Mouse (Mus musculus): ENCODE measurements around the gene Gphb5. TPM values are rescaled to one million over a fixed set of nuclear protein-coding genes. Genes with fewer than 3 reads are reported as not detected.
"Not testable (repeated sequence)": the region's sequence is repeated elsewhere in the genome, so short reads cannot be mapped to it uniquely, and the experiment has no call there.

Gene Gphb5
- polyA plus RNA-seq, 1 experiment from 2014 or later = not detected

DNA sequence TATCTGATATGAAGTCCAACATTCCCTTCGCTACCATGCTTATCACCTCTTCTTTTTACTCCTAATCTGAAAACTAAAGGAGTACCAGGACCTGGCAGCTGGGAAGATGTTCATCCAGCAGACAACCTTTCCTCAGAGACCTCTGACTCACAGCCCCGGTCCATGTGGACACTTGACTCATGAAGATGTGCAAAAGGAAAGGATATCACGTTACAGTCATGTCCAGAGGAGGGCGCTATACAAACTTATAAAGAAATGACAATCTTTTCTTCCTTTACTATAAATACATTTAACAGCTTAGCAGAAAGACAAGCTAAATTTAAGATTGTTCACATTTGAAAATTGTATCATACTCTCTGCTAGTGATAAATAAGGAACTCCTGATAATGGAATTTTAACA, 36.4 kb upstream of the Gphb5 start:
- Histone ChIP-seq H3K36me3 (replicated peaks; ENCODE audit: insufficient read depth, low read length) (peaks cover 32% of the 10 kb centered on the region), H3K9ac (replicated peaks) (no peak overlapping the region), H3K27ac (ENCODE audit: low read depth) (no peak overlapping the region), H3K4me2 (ENCODE audit: low read depth, low read length) (no peak overlapping the region), H3K4me1 (ENCODE audit: insufficient read depth) (0 out of 2 replicates have a peak, but pooled peaks cover 3% of the 10 kb centered on the region), H3K9me3 (ENCODE audit: low read length) (no peaks in the 10 kb centered on the region), H3K27me3 (ENCODE audit: insufficient read depth, low read length) (no peaks in the 10 kb centered on the region), H3K4me3 (ENCODE audit: low read depth, low read length) (no peak overlapping the region)
- no peak for TF ChIP-seq CTCF (IDR thresholded peaks at IDR 0.05; ENCODE audit: low read depth)
- TF ChIP-seq EP300 (IDR thresholded peaks at IDR 0.05; ENCODE audit: low read depth) = no peak
- ATAC-seq (no peak), DNase-seq (no peak)
- WGBS (ENCODE audit: insufficient replicate concordance) = 77% methylated on average over 4 of the region's 4 CpGs

DNA sequence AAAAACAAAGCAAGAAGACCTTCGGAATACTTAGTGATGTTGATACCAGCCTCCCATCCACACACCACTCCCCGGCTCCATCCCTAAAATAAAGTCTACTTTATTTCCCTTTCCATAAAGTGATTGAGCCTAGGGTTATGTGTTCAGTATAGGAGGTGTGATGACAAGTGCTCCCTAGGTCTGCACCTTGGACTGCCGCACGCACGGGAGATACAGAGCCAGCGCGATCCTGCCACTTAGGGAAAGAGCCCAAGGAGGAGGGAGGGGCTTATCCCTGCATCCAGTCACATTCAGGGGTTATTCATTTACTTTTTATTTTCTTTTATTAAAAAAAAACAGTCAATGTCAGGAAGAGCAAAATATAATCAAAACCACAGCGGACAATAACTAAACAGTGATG, 34.0 kb upstream of the Gphb5 start:
- Histone ChIP-seq H3K27me3 (ENCODE audit: insufficient read depth, low read length) (no peaks in the 10 kb centered on the region), H3K4me3 (ENCODE audit: low read depth, low read length) (no peak overlapping the region), H3K27ac (ENCODE audit: low read depth) (no peak overlapping the region), H3K9ac (replicated peaks) (no peak overlapping the region), H3K36me3 (replicated peaks; ENCODE audit: insufficient read depth, low read length) (peaks cover 29% of the 10 kb centered on the region), H3K9me3 (ENCODE audit: low read length) (no peaks in the 10 kb centered on the region), H3K4me1 (ENCODE audit: insufficient read depth) (0 out of 2 replicates have a peak, but pooled peaks cover 3% of the 10 kb centered on the region), H3K4me2 (ENCODE audit: low read depth, low read length) (no peak overlapping the region)
- TF ChIP-seq CTCF (IDR thresholded peaks at IDR 0.05; ENCODE audit: low read depth) (no peak), EP300 (IDR thresholded peaks at IDR 0.05; ENCODE audit: low read depth) (no peak)
- WGBS (ENCODE audit: insufficient replicate concordance) = 91% methylated on average over 8 of the region's 8 CpGs
- DNase-seq = no peak
- ATAC-seq = no peak

DNA sequence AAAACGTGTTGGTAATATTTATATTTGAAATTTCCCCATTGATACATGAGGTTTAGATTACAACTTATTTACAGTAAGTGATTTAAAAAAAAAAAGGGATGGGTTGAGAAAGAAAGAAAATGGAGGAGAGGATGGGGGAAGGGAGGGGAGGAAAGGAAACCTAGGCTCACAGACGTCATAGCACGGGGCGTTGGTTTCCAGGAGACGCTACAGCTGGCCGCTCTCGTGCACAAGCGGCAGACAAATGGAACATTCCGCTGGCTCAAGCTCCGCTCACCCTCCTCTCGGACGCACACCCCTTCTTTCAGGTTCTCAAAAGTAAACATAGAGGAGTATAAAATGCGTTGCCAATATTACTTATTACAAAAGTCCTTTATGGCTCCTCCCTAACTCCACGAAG, 33.4 kb upstream of the Gphb5 start:
- H3K4me3 ChIP-seq (ENCODE audit: low read depth, low read length) = no peak overlapping the region
- peaks cover 29% of the 10 kb centered on the region for H3K36me3 ChIP-seq (replicated peaks; ENCODE audit: insufficient read depth, low read length)
- no peak for TF ChIP-seq CTCF (IDR thresholded peaks at IDR 0.05; ENCODE audit: low read depth)
- no peak for TF ChIP-seq EP300 (IDR thresholded peaks at IDR 0.05; ENCODE audit: low read depth)
- H3K27me3 ChIP-seq (ENCODE audit: insufficient read depth, low read length) = no peaks in the 10 kb centered on the region
- 74% methylated on average over 14 of the region's 14 CpGs for WGBS (ENCODE audit: insufficient replicate concordance)
- no peak overlapping the region for H3K27ac ChIP-seq (ENCODE audit: low read depth)
- DNase-seq (no peak), ATAC-seq (no peak)
- no peaks in the 10 kb centered on the region for H3K9me3 ChIP-seq (ENCODE audit: low read length)
- H3K4me2 ChIP-seq (ENCODE audit: low read depth, low read length) = no peak overlapping the region
- 0 out of 2 replicates have a peak, but pooled peaks cover 3% of the 10 kb centered on the region for H3K4me1 ChIP-seq (ENCODE audit: insufficient read depth)
- no peak overlapping the region for H3K9ac ChIP-seq (replicated peaks)

DNA sequence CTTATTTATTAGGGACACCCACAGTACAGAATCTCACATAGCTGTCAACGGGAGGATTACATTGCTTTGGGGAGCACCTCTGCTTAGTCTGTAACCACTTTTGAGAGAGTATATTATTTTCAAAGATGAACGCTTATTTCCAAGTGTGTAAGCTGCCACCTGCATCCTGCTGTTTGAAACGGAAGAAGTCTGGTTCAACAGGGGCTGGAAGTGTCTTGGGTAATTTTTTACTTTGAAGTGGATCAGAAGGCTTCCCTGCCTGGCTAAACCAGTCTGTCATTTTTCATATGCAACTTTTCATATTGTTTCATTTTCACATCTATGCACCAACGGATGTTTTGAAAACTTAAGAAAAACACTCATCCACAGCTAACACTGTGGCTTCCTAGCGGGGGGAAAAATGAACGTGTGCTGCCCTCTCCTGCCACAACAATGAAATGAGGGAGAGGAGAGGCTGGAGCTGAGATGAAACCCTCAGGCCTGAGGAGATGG, 32.9 kb upstream of the Gphb5 start:
- Histone ChIP-seq H3K36me3 (replicated peaks; ENCODE audit: insufficient read depth, low read length) (peaks cover 29% of the 10 kb centered on the region), H3K27me3 (ENCODE audit: insufficient read depth, low read length) (no peaks in the 10 kb centered on the region), H3K9me3 (ENCODE audit: low read length) (no peaks in the 10 kb centered on the region), H3K4me2 (ENCODE audit: low read depth, low read length) (no peak overlapping the region), H3K4me3 (ENCODE audit: low read depth, low read length) (no peak overlapping the region), H3K27ac (ENCODE audit: low read depth) (no peak overlapping the region), H3K9ac (replicated peaks) (no peak overlapping the region), H3K4me1 (ENCODE audit: insufficient read depth) (0 out of 2 replicates have a peak, but pooled peaks cover 3% of the 10 kb centered on the region)
- ATAC-seq (no peak; the same call in 1 of the 2 replicates), DNase-seq (no peak)
- 47% methylated on average over 6 of the region's 6 CpGs for WGBS (ENCODE audit: insufficient replicate concordance)
- TF ChIP-seq EP300 (IDR thresholded peaks at IDR 0.05; ENCODE audit: low read depth) (no peak), CTCF (IDR thresholded peaks at IDR 0.05; ENCODE audit: low read depth) (peak; percentile 48; the same call in 1 of the 2 replicates)

DNA sequence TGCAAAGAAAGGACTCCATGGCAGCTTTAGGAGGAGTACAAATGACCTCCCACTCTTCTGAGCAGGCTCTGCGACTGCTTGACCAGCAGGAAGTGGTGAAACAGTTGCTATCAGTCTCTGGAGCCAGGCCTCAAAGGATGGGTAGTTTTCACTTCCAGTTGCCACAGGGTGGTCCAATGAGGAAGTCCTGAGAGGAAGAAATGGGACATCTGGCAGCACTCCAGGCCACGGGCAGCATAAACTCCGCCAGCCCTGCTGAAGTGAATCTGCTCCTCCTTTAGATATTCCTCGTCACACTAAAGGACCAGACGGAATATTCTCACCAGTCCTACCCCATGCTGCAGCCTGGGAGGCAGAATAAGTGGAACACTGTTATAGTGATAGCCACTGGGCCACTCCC, 32.3 kb upstream of the Gphb5 start:
- no peak for ATAC-seq
- Histone ChIP-seq H3K27ac (ENCODE audit: low read depth) (no peak overlapping the region), H3K9ac (replicated peaks) (no peak overlapping the region), H3K36me3 (replicated peaks; ENCODE audit: insufficient read depth, low read length) (peaks cover 28% of the 10 kb centered on the region), H3K4me1 (ENCODE audit: insufficient read depth) (0 out of 2 replicates have a peak, but pooled peaks cover 3% of the 10 kb centered on the region), H3K27me3 (ENCODE audit: insufficient read depth, low read length) (no peaks in the 10 kb centered on the region), H3K4me3 (ENCODE audit: low read depth, low read length) (no peak overlapping the region), H3K9me3 (ENCODE audit: low read length) (no peaks in the 10 kb centered on the region), H3K4me2 (ENCODE audit: low read depth, low read length) (no peak overlapping the region)
- 62% methylated on average over 5 of the region's 5 CpGs for WGBS (ENCODE audit: insufficient replicate concordance)
- DNase-seq = peak; percentile 34
- TF ChIP-seq CTCF (IDR thresholded peaks at IDR 0.05; ENCODE audit: low read depth) = no peak
- no peak for TF ChIP-seq EP300 (IDR thresholded peaks at IDR 0.05; ENCODE audit: low read depth)

DNA sequence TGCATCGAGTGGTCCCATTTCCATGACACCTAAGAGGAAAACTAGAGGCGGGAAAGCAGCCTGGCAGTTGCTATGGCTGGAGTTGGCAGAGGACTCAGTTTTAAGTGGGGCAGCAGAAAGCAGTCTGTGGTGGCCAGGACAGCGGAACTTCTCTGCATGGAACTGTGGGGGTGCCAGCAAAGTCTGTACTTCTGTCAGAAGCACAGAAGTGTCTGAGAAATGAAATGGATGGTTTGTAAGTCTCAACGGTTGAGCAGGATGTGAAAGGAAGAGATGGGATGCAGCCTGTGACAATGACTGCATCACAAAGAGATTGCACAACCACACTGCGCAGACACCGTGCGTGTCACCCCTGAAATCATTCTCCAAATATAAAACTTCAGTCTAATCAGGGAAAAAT, 29.7 kb upstream of the Gphb5 start:
- H3K4me2 ChIP-seq (ENCODE audit: low read depth, low read length) = no peak overlapping the region
- H3K27me3 ChIP-seq (ENCODE audit: insufficient read depth, low read length) = no peaks in the 10 kb centered on the region
- 0 out of 2 replicates have a peak, but pooled peaks cover 3% of the 10 kb centered on the region for H3K4me1 ChIP-seq (ENCODE audit: insufficient read depth)
- no peak overlapping the region for H3K27ac ChIP-seq (ENCODE audit: low read depth)
- no peak for ATAC-seq
- H3K36me3 ChIP-seq (replicated peaks; ENCODE audit: insufficient read depth, low read length) = peaks cover 8% of the 10 kb centered on the region
- H3K9me3 ChIP-seq (ENCODE audit: low read length) = no peaks in the 10 kb centered on the region
- DNase-seq = no peak
- 67% methylated on average over 7 of the region's 7 CpGs for WGBS (ENCODE audit: insufficient replicate concordance)
- H3K4me3 ChIP-seq (ENCODE audit: low read depth, low read length) = no peak overlapping the region
- no peak overlapping the region for H3K9ac ChIP-seq (replicated peaks)
- TF ChIP-seq EP300 (IDR thresholded peaks at IDR 0.05; ENCODE audit: low read depth) (no peak), CTCF (IDR thresholded peaks at IDR 0.05; ENCODE audit: low read depth) (no peak)

DNA sequence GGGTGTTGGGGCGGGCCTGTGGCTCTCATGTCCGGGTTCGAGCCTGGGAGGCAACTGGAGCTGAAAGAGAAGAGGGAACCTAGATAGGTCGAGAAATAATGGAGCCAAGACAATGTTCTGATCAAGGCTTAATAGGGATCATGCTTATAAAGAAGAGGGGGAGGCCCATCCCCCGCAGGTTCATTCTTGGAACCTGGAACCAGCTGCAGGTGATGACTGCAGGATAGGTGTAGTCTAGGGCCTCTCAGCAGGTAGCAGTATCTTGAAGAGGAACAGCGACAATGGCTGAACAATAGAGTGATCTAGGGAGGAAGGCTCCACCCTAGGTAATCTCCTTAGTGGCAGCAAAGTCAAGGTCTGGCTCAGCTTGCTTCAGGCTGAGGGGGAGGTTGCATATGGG, 15.8 kb upstream of the Gphb5 start:
- not testable (repeated sequence) for DNase-seq; H3K4me3 ChIP-seq (ENCODE audit: low read depth, low read length); H3K27me3 ChIP-seq (ENCODE audit: insufficient read depth, low read length); ATAC-seq; H3K36me3 ChIP-seq (replicated peaks; ENCODE audit: insufficient read depth, low read length); H3K9me3 ChIP-seq (ENCODE audit: low read length); H3K9ac ChIP-seq (replicated peaks); H3K27ac ChIP-seq (ENCODE audit: low read depth); H3K4me2 ChIP-seq (ENCODE audit: low read depth, low read length); H3K4me1 ChIP-seq (ENCODE audit: insufficient read depth)
- WGBS (ENCODE audit: insufficient replicate concordance) = 68% methylated on average over 6 of the region's 6 CpGs
